Mouse (Mus musculus): ENCODE data around the gene Igf1r. TPM values are rescaled to one million over a fixed set of nuclear protein-coding genes. Genes with fewer than 3 reads are reported as not detected.

The Igf1r gene
- polyA plus RNA-seq, 1 experiment from 2014 or later: 36.8 TPM

DNA sequence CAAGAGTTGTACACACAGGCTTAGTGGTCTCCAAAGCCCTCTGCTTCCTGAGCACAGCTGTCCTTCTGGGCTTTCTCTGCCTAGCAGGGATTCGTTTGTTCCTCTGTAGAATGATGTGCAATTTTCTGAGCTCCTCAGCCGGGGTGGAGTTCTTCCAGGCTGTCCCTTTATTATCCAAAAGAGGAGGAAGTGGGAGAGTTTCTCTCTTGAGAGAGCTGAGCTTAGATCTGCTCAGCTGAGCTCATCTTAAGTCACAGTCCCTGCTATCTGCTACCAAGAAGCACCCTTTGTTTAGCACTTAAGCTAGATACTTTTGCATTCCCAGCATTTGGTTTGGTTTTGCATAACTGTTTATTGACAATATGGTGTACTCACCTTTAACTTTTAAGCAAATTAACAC, 36.7 kb downstream of the Igf1r start:
- no peak for ATAC-seq (ENCODE audit: low FRiP score, low read depth)
- Histone ChIP-seq H3K4me3 (no peak overlapping the region), H3K4me2 (replicated peaks) (no peak overlapping the region), H3K27me3 (no peaks in the 10 kb centered on the region), H3K9ac (no peak overlapping the region), H3K36me3 (peaks cover 4% of the 10 kb centered on the region; the same call in 1 of the 2 replicates), H3K4me1 (peaks cover 38% of the 10 kb centered on the region), H3K27ac (no peak overlapping the region), H3K9me3 (no peaks in the 10 kb centered on the region)
- WGBS: 63% methylated on average over 2 of the region's 2 CpGs

DNA sequence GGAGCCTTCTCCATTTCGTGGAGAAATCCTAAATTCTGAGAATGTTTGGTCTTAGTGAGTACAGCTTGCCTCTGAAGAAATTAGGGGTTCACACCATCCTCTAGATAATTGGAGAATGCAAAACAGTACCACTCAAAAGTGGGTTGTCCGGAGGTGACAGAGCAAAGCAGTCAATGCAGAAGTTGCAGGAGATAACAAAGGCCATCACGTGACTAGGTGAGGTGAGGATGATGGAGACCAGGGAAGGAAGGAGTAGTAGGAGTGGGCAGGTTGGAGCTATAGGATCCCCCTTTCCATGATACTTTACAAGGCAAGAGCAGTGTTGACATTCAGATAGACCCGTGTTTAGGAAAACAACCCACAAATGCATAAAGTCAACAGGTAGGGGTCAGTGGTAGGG, 41.0 kb downstream of the Igf1r start:
- 90% methylated on average over 4 of the region's 4 CpGs for WGBS

DNA sequence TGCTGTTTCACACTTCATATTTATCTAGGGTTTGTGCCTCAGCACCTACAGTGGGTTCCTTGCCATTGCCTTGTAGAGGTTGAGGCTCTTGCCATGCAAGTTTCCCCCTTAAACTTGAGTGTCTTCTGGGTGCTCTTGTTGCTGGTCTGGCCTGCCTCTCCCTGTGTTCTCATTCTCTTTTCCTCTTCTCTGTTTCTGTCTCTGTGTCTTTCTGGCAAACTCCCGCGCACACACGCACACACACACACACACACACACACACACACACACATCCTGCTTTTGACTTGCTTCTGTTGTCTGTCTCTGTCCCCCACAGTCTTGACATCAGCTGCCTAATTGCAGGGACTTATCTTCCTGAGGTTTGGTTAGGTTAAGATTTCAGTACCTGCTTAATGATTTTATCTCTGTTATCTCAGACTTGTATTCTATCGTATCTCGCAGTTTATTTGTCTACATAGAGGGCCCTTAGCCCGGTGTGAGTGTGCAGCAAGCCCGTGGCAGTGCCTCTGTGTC, 41.8 kb downstream of the Igf1r start:
- H3K36me3 ChIP-seq: 0 out of 2 replicates have a peak, but pooled peaks cover 4% of the 10 kb centered on the region
- H3K27me3 ChIP-seq: no peaks in the 10 kb centered on the region
- H3K9ac ChIP-seq: no peak overlapping the region
- H3K27ac ChIP-seq: no peak overlapping the region
- 84% methylated on average over 7 of the region's 7 CpGs for WGBS
- ATAC-seq (ENCODE audit: low FRiP score, low read depth): no peak
- no peak overlapping the region for H3K4me2 ChIP-seq (replicated peaks)
- H3K4me3 ChIP-seq: no peak overlapping the region
- no peaks in the 10 kb centered on the region for H3K9me3 ChIP-seq
- H3K4me1 ChIP-seq: peaks cover 51% of the 10 kb centered on the region

More for the DNA sequence above, 41.0 kb downstream of the Igf1r start:
- 0 out of 2 replicates have a peak, but pooled peaks cover 4% of the 10 kb centered on the region for H3K36me3 ChIP-seq
- ATAC-seq (ENCODE audit: low FRiP score, low read depth): no peak
- peaks cover 43% of the 10 kb centered on the region for H3K4me1 ChIP-seq
- no peak overlapping the region for H3K9ac ChIP-seq
- no peak overlapping the region for H3K27ac ChIP-seq
- H3K4me2 ChIP-seq (replicated peaks): no peak overlapping the region
- no peak overlapping the region for H3K4me3 ChIP-seq
- no peaks in the 10 kb centered on the region for H3K9me3 ChIP-seq
- no peaks in the 10 kb centered on the region for H3K27me3 ChIP-seq

DNA sequence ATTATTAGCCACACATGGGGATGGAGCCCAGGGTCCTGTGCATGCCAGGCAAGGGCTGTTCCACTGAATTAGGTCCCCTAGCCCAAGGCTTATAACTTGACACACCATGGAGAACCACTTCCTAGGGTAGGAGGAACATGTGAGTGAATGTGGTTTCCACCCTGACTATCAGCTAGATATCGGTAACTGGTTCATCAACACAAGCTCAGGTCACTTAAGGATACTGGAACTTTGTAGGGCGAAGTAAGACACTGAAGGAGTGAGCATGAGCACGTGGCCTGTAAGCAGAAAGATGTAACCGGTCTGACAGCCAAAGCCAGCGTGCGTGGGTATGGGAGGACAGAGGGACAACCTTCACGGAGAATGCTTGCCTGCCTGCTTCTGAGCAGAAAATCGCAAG, 42.6 kb downstream of the Igf1r start:
- H3K4me1 ChIP-seq: peaks cover 52% of the 10 kb centered on the region
- no peaks in the 10 kb centered on the region for H3K27me3 ChIP-seq
- WGBS: 73% methylated on average over 8 of the region's 8 CpGs

DNA sequence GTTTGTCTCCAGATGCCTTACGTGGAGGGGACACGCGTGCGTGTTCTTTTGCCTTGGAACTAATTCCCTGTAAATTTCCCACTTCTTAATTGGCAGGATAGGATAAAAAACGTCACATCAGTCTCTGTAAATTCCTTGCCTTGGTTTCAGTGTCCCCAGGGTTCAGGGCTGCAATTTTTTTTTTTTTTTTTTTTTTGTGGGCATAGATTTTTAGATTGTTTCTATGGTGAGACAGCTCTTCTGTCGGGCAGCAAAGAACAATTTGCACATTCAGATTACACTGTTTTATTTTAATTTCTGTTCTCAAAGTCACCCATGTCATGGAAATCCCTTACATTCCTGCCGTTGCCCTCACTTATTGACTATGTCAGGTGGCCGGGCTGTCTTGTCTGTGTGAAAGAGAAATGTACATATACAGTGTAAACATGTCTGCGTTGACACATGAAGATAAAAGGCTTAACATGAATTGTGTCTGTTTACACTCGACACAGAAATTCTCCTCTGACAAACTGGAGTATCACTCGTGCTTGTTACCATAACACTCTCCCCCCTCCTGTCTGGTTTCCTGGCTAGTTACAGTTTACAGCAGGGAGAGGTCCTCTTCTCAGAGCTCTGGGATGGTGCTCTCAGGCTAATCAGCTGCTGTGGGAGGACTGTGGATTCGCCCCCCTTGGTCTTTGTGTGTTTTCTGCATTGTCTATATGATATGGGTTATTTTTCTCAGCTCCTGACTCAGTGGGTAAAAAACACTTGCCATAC, 43.8 kb downstream of the Igf1r start:
- Histone ChIP-seq H3K9ac (no peak overlapping the region), H3K4me2 (replicated peaks) (0 out of 2 replicates have a peak overlapping the region, but pooled peaks have one; percentile 7), H3K27me3 (no peaks in the 10 kb centered on the region), H3K27ac (no peak overlapping the region), H3K9me3 (no peaks in the 10 kb centered on the region), H3K4me1 (peaks cover 52% of the 10 kb centered on the region), H3K36me3 (0 out of 2 replicates have a peak, but pooled peaks cover 6% of the 10 kb centered on the region), H3K4me3 (no peak overlapping the region)
- 41% methylated on average over 12 of the region's 12 CpGs for WGBS
- no peak for ATAC-seq (ENCODE audit: low FRiP score, low read depth)

More for the DNA sequence above, 42.6 kb downstream of the Igf1r start:
- H3K9ac ChIP-seq: no peak overlapping the region
- no peak overlapping the region for H3K4me2 ChIP-seq (replicated peaks)
- peak overlapping the region; percentile 52; the same call in 1 of the 2 replicates for H3K27ac ChIP-seq
- 0 out of 2 replicates have a peak, but pooled peaks cover 2% of the 10 kb centered on the region for H3K36me3 ChIP-seq
- ATAC-seq (ENCODE audit: low FRiP score, low read depth): no peak
- H3K4me3 ChIP-seq: no peak overlapping the region
- H3K9me3 ChIP-seq: no peaks in the 10 kb centered on the region

DNA sequence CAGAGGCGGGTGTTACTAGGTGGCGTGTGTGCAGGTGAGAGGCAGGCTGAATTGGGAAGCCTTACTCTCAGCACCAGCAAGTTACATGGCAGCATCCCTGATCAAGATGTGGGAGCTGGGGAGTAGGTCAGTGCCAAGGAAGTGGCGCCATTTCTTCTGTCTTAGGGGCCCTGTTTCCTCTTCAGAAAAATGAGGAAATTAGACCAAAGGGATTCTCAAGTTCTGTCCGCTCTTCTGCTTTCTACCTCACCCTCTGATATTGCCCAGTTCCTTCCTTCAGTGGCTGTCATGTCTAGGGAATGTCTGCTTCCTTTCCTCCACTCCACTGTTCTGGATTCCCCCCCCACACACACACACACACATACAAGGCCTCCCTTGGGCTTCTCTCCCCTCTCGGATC, 48.6 kb downstream of the Igf1r start:
- Histone ChIP-seq H3K4me3 (no peak overlapping the region), H3K4me2 (replicated peaks) (no peak overlapping the region), H3K36me3 (peaks cover 32% of the 10 kb centered on the region), H3K27me3 (no peaks in the 10 kb centered on the region), H3K9me3 (no peaks in the 10 kb centered on the region), H3K27ac (no peak overlapping the region), H3K9ac (no peak overlapping the region), H3K4me1 (peaks cover 25% of the 10 kb centered on the region)
- ATAC-seq (ENCODE audit: low FRiP score, low read depth): no peak
- 79% methylated on average over 5 of the region's 5 CpGs for WGBS

DNA sequence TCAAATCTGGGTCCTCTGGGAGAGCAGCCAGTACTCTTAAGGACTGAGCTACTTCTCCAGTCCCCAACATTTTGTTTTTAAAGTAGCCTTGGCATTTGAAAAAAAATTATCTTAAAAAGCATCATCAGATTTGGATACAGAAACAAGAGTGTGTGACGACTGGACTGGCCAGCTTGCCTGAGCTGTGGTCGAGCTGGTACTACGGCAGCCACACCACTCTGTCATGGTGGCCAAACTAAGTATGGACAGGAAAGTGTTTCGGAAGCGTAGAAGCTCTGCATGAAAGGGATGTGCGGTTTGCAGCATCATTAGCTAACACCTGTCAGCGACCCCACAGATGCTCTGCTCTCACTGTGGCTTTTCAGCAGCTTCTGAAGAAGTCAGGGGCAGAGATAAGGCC, 53.4 kb downstream of the Igf1r start:
- 95% methylated on average over 7 of the region's 7 CpGs for WGBS
- Histone ChIP-seq H3K9ac (no peak overlapping the region), H3K4me2 (replicated peaks) (no peak overlapping the region), H3K27ac (no peak overlapping the region), H3K4me3 (no peak overlapping the region), H3K4me1 (peaks cover 12% of the 10 kb centered on the region), H3K27me3 (no peaks in the 10 kb centered on the region), H3K9me3 (no peaks in the 10 kb centered on the region), H3K36me3 (peaks cover 53% of the 10 kb centered on the region)
- ATAC-seq (ENCODE audit: low FRiP score, low read depth): no peak

DNA sequence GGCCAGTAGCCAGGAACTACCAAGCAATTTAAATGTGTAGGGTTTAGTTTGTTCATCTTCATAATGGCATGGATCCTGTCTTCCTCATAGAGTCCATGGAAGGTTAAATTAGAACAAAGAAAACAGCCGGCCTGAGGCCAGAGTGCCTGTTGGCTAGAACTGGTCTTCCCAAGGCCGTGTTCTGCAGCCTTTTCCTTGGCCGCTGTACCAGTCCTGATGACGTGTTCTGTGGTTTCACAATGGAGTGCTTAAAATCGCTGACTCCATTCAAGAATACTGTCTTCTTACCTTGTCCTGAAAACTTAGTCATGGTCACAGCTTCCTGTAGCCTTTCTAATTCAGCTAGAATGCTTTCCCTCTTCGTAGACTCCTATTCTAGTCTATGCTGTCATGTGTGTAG, 53.9 kb downstream of the Igf1r start:
- Histone ChIP-seq H3K4me1 (peaks cover 14% of the 10 kb centered on the region), H3K27ac (no peak overlapping the region), H3K27me3 (no peaks in the 10 kb centered on the region), H3K36me3 (peaks cover 53% of the 10 kb centered on the region), H3K9ac (no peak overlapping the region), H3K9me3 (no peaks in the 10 kb centered on the region), H3K4me3 (no peak overlapping the region), H3K4me2 (replicated peaks) (no peak overlapping the region)
- no peak for ATAC-seq (ENCODE audit: low FRiP score, low read depth)
- 87% methylated on average over 6 of the region's 6 CpGs for WGBS

DNA sequence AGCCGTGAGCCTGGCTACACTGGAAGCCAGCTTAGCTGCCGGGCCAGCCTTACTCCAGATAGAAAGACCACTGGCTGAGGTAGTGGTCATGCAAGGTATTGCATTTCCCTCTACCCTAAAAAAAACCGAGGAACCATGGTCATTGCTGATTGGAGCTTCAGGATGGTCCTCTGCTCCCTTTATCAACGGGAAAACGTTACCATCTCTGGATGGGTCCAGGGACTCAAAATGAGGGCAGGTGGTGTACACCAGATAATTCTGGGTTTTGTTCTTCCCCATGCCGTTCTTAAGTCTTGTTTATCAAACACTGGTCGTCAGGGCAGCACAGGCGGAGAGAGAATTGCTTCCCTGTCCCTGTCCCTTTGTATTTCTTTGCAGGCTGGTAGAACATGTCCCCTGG, 57.0 kb downstream of the Igf1r start:
- peaks cover 31% of the 10 kb centered on the region for H3K4me1 ChIP-seq
- no peak overlapping the region for H3K4me3 ChIP-seq
- no peak for ATAC-seq (ENCODE audit: low FRiP score, low read depth)
- no peak overlapping the region for H3K4me2 ChIP-seq (replicated peaks)
- no peak overlapping the region for H3K9ac ChIP-seq
- no peak overlapping the region for H3K27ac ChIP-seq
- WGBS: 70% methylated on average over 8 of the region's 8 CpGs
- no peaks in the 10 kb centered on the region for H3K27me3 ChIP-seq
- H3K36me3 ChIP-seq: peaks cover 54% of the 10 kb centered on the region
- no peaks in the 10 kb centered on the region for H3K9me3 ChIP-seq

DNA sequence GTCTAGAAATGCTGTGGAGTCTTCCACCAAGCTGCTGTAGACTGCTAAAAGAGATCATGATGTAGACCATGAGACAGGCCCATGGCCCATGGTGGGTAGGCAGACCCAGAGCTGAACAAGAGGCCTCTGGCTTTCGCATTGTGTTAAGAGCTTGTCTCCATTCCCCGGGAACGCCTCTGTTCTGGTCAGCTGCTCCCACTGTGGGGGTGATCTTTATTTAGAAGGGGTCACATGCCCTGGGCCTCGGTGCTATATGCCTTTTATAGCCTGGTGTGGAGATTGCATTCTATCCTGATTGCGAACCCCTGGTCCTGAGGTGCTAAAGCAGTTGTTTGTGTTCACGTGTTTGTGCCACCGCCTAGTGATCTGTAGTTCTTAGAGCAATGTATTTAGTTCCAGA, 57.5 kb downstream of the Igf1r start:
- Histone ChIP-seq H3K27me3 (no peaks in the 10 kb centered on the region), H3K4me2 (replicated peaks) (no peak overlapping the region), H3K36me3 (peaks cover 54% of the 10 kb centered on the region), H3K27ac (no peak overlapping the region), H3K4me1 (peaks cover 31% of the 10 kb centered on the region), H3K9me3 (no peaks in the 10 kb centered on the region), H3K9ac (no peak overlapping the region), H3K4me3 (no peak overlapping the region)
- WGBS: 51% methylated on average over 7 of the region's 7 CpGs
- no peak for ATAC-seq (ENCODE audit: low FRiP score, low read depth)

DNA sequence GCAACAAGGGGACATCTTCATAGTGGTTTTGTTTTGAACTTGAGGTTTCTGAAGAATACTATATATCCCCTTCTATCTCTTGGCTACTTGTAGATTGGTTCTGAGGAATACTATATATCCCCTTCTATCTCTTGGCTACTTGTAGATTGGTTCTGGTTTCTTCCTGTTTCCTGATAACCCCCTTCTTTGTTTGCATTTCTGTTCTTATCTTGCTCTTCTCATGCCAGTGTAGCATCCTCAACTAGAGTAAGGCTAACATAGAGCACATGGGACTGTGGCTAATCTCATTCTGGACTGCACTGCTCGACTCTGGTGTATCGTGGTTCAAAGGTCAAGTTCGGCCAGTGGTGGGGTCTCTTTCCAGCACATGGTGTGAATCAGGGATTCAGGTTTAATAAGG, 58.2 kb downstream of the Igf1r start:
- Histone ChIP-seq H3K4me3 (no peak overlapping the region), H3K9ac (no peak overlapping the region), H3K27me3 (no peaks in the 10 kb centered on the region), H3K9me3 (peaks cover 6% of the 10 kb centered on the region), H3K4me1 (peaks cover 31% of the 10 kb centered on the region), H3K27ac (no peak overlapping the region), H3K36me3 (peaks cover 57% of the 10 kb centered on the region), H3K4me2 (replicated peaks) (no peak overlapping the region)
- WGBS: 69% methylated on average over 3 of the region's 3 CpGs
- ATAC-seq (ENCODE audit: low FRiP score, low read depth): no peak

DNA sequence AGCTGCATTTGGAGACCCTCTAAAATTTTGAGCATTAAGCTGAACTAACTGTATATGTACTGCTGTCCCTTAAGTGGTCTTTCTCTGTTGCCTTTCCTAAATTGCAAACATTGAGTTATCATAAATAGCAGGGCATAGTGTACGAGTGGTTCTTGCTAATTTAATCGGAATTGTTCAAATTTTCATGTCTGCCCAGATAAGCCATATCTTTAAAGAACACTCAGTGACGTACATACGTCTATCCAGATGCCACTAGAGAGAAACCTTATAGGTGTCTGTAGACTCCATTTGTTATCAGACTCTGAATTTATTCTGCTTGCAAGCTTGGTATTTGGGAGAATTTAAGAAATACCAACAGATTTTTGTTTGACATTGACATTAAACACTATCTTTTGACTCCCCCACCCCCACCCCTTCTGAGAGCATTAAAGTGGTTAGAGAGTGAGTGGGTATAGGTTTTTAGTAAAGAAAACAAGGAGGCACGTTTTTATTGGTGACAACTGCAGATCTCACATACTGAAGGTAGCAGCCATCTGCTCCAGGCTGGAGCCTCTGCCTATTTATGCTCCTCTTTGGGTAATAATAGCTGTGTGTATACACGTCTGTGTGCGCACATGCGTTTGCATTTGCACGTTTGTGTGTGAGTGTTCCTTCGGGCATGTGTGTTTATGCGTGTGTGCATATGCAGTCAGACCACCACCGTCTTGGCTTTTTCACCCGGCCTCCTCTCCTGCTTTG, 58.9 kb downstream of the Igf1r start:
- no peaks in the 10 kb centered on the region for H3K27me3 ChIP-seq
- whole genome bisulfite sequencing: 77% methylated on average over 13 of the region's 13 CpGs
- no peak overlapping the region for H3K4me2 ChIP-seq (replicated peaks)
- H3K27ac ChIP-seq: no peak overlapping the region
- H3K9me3 ChIP-seq: peaks cover 9% of the 10 kb centered on the region
- H3K9ac ChIP-seq: no peak overlapping the region
- H3K36me3 ChIP-seq: peaks cover 58% of the 10 kb centered on the region
- H3K4me3 ChIP-seq: no peak overlapping the region
- no peak for ATAC-seq (ENCODE audit: low FRiP score, low read depth)
- peaks cover 33% of the 10 kb centered on the region for H3K4me1 ChIP-seq

Data from limb, embryonic 13.5 days (tissue).